Mouse (Mus musculus) v-Abl transformed pro-B cells (cell line): ENCODE data around the gene Pglyrp1.

Source experiments
- in situ Hi-C, 2 experiments: fragments of 400-800 bp; cut with MboI; formaldehyde crosslinking; loops; one replicate each; pipeline ENCODE4 v1.15.1; 2025; ENCODE audit not compliant: unreplicated experiment in 2 of 2

Gene Pglyrp1

DNA sequence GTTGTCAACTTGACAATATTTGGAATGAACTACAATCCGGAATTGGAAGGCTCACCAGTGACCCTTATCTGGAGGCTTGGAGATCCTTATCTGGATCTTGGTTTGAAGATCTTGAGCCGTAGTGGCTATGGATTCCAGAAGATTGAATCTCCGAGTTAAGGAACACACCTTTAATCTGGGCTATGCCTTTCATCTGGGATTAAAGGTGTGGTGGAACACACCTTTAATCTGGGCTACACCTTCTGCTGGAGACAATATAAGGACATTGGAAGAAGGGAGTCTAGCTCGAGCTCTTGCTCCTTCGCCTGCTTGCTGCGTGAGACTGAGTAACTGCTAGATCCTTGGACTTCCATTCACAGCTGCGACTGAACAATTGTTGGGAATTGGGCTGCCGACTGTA lies at the start of gene Pglyrp1:
Gene Pglyrp1, plus strand, starts transcription at position 301 of the 400 bp plus-strand sequence.
- in situ Hi-C loops = loop anchor here (10.0 to 25.0 kb wide), 2 partner anchors 659 to 1716 kb away; partner anchors contain the start of gene Ceacam3 (in 1 of the 2)

DNA sequence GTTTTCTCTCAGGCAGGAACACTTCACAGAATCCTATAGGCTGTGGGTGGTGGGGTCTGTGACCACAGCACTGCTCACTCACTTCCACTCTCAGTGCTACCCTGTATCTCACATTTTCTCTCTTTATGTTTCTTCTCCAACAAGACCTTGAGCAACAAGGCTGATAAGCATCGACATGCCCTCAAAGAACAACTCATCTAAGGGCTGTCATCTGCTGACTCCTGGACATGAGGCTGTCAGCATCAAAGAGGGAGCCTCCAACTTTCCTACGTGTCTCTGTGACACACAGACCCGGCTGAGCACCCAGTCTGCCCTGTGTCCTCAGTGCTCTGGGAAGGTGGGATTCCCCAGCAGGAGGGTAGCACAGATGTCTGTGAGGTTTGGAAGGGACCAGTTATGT lies 49.6 kb upstream of the Pglyrp1 start, which contains the start of gene Psg17:
Gene Psg17, minus strand, starts transcription at position 101 of the 400 bp plus-strand sequence.
- in situ Hi-C loops = no loop called here

GRCm38 (mm10) chr7:18827792-18828546 lies 43.2 kb upstream of the Pglyrp1 start:
- in situ Hi-C loops = no loop called here

DNA sequence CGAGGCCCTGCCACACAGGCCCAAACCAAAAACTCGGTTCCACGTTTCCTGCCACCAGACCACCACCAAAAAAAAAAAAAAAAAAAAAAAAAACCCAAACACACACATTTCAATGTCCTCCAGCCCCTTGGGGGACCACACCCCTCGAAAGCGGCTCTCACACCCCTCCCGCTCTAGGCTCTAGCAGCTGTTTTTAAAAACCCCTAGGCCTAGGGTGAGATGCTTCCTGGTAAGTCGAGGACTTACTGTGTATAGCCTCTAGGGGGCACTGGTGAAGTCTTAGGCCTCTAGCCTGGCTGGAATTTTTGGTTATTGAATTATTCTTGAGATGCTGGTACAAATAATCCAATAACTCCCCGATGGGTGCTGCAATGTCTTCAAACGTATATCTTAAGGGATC lies 42.5 kb upstream of the Pglyrp1 start:
- in situ Hi-C loops = no loop called here

DNA sequence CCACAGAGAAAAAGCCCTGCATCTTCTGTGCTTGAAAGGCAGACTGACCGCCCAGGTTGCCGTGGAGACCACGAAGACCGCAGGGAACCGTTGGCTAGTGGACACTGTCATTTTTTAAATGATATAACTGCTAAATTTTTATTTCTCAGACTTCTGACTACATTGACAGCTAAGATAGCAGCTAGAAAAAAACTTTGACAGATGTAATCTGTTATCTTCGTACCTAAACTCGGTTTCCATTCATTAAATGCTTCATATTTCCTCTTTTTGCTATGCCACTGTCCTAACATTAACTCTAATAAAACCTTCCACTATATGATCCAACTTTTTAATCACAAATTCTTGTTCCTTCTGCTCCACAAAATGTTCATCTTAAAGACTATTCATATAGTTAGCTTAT lies 41.6 kb upstream of the Pglyrp1 start:
- in situ Hi-C loops = no loop called here

DNA sequence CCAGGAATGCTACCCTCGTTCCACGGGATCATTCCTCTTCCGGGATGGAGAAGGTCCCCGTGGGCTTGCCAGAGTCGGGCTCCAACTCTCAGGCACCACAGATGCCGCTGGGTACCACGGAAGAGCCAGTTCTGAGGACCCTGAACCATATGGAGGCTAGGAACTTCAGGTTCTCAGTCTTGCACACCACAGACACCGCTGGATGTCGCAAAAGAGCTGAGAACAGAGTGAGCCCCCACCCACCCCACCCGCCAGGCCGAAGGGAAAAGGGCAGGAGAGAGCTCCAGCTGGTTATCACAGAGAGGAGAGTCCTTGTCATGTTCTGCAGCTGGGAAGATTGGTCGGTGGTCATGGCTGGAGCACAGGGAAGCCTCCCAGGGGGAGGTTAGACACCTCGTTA lies 38.8 kb upstream of the Pglyrp1 start:
- in situ Hi-C loops = no loop called here

GRCm38 (mm10) chr7:18839865-18840264 lies 31.3 kb upstream of the Pglyrp1 start, which contains the start of gene Mill2:
Gene Mill2 (plus strand): TSS chr7:18839966.
- in situ Hi-C loops = no loop called here

- in situ Hi-C loops = no loop called here
Measured at GRCm38 (mm10) chr7:18840386-18841173, 30.6 kb upstream of the Pglyrp1 start.

- in situ Hi-C loops = no loop called here
Measured at GRCm38 (mm10) chr7:18841174-18841567, 30.0 kb upstream of the Pglyrp1 start.

- in situ Hi-C loops = no loop called here
Measured at GRCm38 (mm10) chr7:18844811-18845210, 26.3 kb upstream of the Pglyrp1 start.

- in situ Hi-C loops = no loop called here
Measured at GRCm38 (mm10) chr7:18848395-18848794, 22.7 kb upstream of the Pglyrp1 start.

DNA sequence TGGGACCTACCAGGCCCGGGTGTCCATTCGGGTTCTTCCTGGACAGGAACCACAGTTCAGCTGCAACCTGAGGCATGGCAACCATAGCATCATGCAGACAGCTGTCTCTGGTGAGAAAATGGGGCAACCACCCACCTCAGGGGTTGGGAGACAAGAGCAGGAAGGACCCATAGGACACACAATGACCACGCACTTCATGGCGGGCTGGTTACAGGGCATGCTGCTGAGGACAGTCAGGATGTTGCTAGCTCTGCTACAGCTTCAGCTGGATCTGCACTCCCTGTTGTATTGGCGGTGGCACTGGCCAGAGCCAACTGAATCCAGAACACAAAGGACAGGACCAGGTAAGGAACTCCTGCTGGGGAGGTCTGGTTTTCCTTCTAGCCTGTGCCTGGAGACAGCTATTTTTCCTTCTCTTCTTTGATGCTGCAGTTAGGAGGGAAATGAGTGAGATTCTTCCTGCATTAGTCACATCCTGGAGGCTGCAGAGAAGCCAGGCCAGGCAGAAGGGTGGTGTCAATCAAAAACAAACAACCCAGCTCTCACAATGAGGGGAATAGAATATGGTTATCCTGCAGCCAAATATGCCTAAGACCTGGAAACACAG lies 12.7 kb upstream of the Pglyrp1 start:
- in situ Hi-C loops = loop anchor here in 1 of 2 experiments (25.0 kb wide), 1 partner anchor 646 kb away; no protein-coding TSS in a partner anchor

DNA sequence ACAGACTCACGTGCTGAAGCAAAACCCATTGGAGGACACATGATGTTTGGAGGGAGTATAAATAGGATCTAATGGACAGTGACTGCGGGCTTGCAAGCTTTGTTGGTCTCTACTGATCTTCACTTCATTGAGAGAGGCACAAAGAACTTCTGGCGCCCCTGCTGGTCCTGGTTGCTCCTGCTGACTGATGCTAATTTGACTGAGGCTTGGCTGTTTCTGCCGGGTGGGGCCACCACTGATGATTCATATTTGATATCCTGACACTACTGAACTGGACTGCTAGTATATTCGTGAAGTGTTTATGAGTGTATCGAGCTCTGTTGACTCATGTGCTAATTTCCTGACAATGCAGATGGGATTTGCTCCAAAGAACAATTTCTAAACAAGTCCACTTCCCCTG lies 8.3 kb upstream of the Pglyrp1 start:
- in situ Hi-C loops = loop anchor here (10.0 to 25.0 kb wide), 3 partner anchors 108 to 1778 kb away; no protein-coding TSS in a partner anchor

DNA sequence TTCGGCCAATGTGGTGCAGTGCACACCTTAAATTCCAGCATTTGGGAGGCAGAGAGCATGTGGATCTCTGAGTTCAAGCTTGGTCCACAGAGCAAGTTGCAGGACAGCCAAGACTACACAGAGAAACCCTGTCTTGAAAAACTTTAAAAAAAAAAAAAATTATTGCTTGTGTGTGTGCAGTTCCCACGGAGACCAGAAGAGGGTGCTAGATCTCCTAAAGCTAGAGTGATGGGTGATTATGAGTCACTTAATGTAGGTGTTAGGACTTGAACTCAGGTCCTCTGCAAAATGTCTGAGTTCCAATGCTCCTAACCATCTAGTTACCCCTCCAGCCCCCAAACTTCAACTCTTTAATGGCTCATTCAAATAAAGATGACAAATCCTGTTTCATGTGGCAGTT lies 2.6 kb upstream of the Pglyrp1 start:
- in situ Hi-C loops = loop anchor here (5.0 to 25.0 kb wide), 5 partner anchors 114 to 1796 kb away; partner anchors contain the start of gene Psg16 (in 1 of the 2)

- in situ Hi-C loops = loop anchor here (10.0 to 25.0 kb wide), 2 partner anchors 660 to 1717 kb away; partner anchors contain the start of gene Ceacam3 (in 1 of the 2)
Measured at GRCm38 (mm10) chr7:18872014-18872802, 1.1 kb downstream of the Pglyrp1 start.

DNA sequence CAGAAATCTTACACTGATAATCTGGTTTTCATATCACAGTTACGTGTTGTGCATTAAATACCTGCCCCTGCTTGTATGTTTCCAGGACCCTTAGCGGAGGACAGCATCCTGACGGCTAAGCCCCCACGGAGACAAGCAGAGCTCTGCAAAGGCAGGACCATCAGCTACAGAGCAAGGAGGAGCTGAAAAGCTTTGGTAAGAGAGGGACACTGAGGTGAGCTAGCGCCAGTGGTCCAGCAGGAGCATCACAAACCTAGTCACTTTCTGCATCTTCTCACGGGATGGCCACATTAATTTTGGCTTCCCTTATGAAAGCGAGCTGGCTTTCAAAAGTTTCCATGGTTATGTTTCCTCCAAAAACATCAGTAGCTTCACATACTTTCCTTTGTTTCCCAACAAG lies 1.7 kb downstream of the Pglyrp1 start:
- in situ Hi-C loops = loop anchor here (10.0 to 25.0 kb wide), 2 partner anchors 661 to 1718 kb away; partner anchors contain the start of gene Ceacam3 (in 1 of the 2)

DNA sequence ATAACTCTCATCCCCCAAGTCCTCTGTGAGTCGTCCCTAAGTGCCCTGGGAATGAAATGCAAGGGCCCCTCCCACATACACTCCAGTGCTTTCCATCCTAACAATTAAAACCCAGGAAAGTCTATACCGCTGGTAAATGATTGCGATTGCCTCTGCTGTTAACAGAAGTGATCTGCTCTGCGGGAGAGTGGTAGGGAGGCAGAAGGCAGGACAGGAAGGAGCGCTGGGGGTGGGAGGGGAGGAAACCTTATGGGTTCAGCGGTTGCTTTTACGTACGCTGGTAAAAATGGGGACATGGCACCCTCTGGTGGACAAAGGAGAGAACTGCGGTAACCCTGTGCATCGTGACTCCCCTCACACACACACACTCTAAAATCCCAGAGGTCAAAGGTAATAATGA lies 2.1 kb downstream of the Pglyrp1 start:
- in situ Hi-C loops = loop anchor here (10.0 to 25.0 kb wide), 2 partner anchors 661 to 1718 kb away; partner anchors contain the start of gene Ceacam3 (in 1 of the 2)

- in situ Hi-C loops = loop anchor here (10.0 to 25.0 kb wide), 2 partner anchors 1721 to 1938 kb away; partner anchors contain the start of genes Ceacam3 (in 1 of the 2) and Pnmal2 (in 1 of the 2)
Measured at GRCm38 (mm10) chr7:18875372-18875771, 4.2 kb downstream of the Pglyrp1 start.

DNA sequence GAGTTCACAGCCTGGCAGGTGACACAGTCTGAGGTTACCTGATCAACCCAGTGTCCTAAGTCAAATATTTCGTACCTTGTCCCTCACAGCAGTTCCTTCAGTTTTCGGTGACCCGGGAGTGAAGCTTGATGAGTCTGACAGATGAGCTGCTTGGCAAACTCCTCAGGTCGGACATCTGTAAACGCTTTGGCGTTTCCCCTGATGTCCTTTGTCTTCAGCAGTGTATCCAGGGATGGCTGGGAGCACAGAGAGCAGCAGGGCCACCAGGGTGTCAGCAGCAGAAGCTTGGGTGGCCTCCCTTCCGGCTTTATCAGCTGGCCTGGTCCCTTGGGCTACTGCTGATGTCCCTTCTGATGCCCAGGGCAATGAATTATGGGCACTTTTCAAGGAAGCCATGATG lies 7.6 kb downstream of the Pglyrp1 start:
- in situ Hi-C loops = loop anchor here (10.0 to 25.0 kb wide), 2 partner anchors 1724 to 1941 kb away; partner anchors contain the start of genes Ceacam3 (in 1 of the 2) and Pnmal2 (in 1 of the 2)
